Mouse (Mus musculus) forebrain, embryonic 15.5 days (tissue): ENCODE results near the gene Ctsd. TPM values are rescaled to one million over a fixed set of nuclear protein-coding genes. Genes with fewer than 3 reads are reported as not detected.
"Not testable (repeated sequence)": the region's sequence is repeated elsewhere in the genome, so short reads cannot be mapped to it uniquely, and the experiment has no call there.

Source experiments
- ATAC-seq: fragments of 200-750 bp; cut with Nextera tagmentation; replicated peaks from 2 replicates; pipeline ENCODE4 v1.8.0; 2017; ENCODE audit warnings: mild to moderate bottlenecking, moderate TSS enrichment, moderate library complexity
- H3K27ac ChIP-seq: fragments of 300-500 bp; sonication (generic); replicated peaks from 2 replicates; pipeline ENCODE4 v1.5.1; 2015; ENCODE audit warnings: mild to moderate bottlenecking, inconsistent platforms
- H3K27me3 ChIP-seq: fragments of 300-500 bp; sonication (generic); 2 replicates; pipeline ENCODE4 v1.6.1; 2015; ENCODE audit warnings: inconsistent platforms
- H3K36me3 ChIP-seq: fragments of 300-500 bp; sonication (generic); 2 replicates; pipeline ENCODE4 v1.6.1; 2015; ENCODE audit warnings: mild to moderate bottlenecking, inconsistent platforms
- H3K4me1 ChIP-seq: fragments of 300-500 bp; sonication (generic); 2 replicates; pipeline ENCODE4 v1.6.1; 2015; ENCODE audit warnings: inconsistent platforms
- H3K4me2 ChIP-seq: fragments of 300-500 bp; sonication (generic); replicated peaks from 2 replicates; pipeline ENCODE4 v1.6.1; 2015; ENCODE audit warnings: mild to moderate bottlenecking, inconsistent platforms
- H3K4me3 ChIP-seq: fragments of 300-500 bp; sonication (generic); 2 replicates; pipeline ENCODE4 v1.5.1; 2015; ENCODE audit warnings: mild to moderate bottlenecking, inconsistent platforms
- H3K9ac ChIP-seq: fragments of 300-500 bp; sonication (generic); replicated peaks from 2 replicates; pipeline ENCODE4 v1.6.1; 2015; ENCODE audit warnings: mild to moderate bottlenecking, inconsistent platforms
- H3K9me3 ChIP-seq: fragments of 300-500 bp; sonication (generic); 2 replicates; pipeline ENCODE4 v1.6.1; 2016; ENCODE audit warnings: inconsistent platforms
- WGBS: fragments of 180-500 bp; shearing (Covaris S2); methylation state at CpG from one replicate; pipeline ENCODE4 v1.1.7; 2015; ENCODE audit warnings: mixed read lengths; 5-methylcytosine and 5-hydroxymethylcytosine counted together
- polyA plus RNA-seq: library from polyadenylated mRNA; unstranded; fragments of >200 nt; fragmentation: Nextera tagmentation; extraction: Ambion mirVana; gene quantifications from 2 replicates; pipeline ENCODE4 v1.2.1, GENCODE M21; 2015

Ctsd gene
- polyA plus RNA-seq, 1 experiment from 2014 or later: 218 TPM

DNA sequence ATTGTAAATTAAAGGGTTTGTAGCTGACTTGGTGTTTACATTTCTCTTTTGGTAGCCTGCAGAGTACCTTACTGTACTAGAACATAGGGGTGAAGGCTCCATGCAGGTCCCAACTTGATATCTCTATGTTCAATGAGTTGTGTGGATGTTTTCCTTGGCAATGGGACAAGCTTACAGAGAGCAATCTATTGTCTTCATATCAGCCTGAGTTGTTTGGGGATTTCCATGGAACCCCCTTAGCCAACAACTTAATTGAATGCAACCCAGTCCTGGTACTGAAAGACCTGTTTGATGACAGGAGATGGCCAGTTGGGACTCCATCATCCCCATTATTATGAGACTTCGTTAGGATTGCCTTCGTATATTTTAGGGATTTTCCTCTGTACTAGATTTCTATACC lies 30.2 kb upstream of the Ctsd start:
- WGBS: 91% methylated on average over 2 of the region's 2 CpGs
- Histone ChIP-seq H3K4me1 (no peaks in the 10 kb centered on the region), H3K27me3 (no peaks in the 10 kb centered on the region), H3K36me3 (no peaks in the 10 kb centered on the region), H3K9ac (no peak overlapping the region), H3K9me3 (no peaks in the 10 kb centered on the region), H3K4me3 (no peak overlapping the region), H3K4me2 (no peak overlapping the region), H3K27ac (no peak overlapping the region)
- no peak for ATAC-seq

DNA sequence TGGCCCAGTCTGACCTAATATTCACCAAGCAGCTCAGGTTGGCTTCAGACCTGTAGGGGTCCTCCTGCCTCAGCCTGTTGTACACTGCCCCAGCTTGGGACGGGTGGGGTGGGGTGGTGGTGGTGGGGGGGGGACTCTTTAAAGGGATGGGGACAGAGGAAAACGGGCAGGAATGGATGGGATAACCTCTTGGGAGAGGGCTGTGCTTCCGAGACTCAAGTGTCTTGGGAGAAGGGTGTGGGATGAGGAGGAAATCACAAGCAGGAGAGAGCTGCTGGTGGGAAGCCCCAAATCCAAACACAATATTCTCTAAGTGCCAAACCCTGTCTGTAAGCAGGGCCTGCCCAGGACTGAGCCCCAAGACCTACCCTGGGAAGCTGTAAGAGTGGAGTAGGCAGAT lies 28.4 kb upstream of the Ctsd start:
- WGBS: 81% methylated on average over 3 of the region's 3 CpGs
- H3K27me3 ChIP-seq: no peaks in the 10 kb centered on the region
- H3K9ac ChIP-seq: no peak overlapping the region
- H3K4me3 ChIP-seq: no peak overlapping the region
- no peaks in the 10 kb centered on the region for H3K9me3 ChIP-seq
- H3K27ac ChIP-seq: no peak overlapping the region
- no peaks in the 10 kb centered on the region for H3K4me1 ChIP-seq
- H3K4me2 ChIP-seq: no peak overlapping the region
- no peak for ATAC-seq
- H3K36me3 ChIP-seq: no peaks in the 10 kb centered on the region

DNA sequence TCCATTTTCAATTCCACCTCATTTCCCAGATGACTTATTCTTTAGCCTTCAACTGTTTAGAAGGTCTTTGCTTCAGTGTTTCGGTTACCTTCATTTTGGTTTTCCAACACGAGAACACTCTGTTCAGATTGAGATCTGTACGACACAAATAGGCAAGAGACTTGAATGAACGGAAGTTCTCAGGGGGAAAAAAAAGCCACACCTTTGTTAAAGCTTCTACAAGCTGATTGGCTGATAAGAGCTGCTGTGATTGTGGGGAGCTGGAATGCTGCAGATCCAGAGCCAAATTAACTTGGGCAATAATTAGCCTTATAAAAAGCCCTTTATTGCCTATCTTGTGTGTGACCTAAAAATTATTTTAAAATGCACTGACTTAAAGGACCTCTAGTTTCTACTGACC lies 27.5 kb upstream of the Ctsd start:
- Histone ChIP-seq H3K27me3 (no peaks in the 10 kb centered on the region), H3K4me2 (no peak overlapping the region), H3K36me3 (no peaks in the 10 kb centered on the region), H3K4me1 (no peaks in the 10 kb centered on the region), H3K4me3 (no peak overlapping the region), H3K9me3 (no peaks in the 10 kb centered on the region), H3K9ac (no peak overlapping the region), H3K27ac (no peak overlapping the region)
- no peak for ATAC-seq
- 48% methylated on average over 4 of the region's 4 CpGs for WGBS

DNA sequence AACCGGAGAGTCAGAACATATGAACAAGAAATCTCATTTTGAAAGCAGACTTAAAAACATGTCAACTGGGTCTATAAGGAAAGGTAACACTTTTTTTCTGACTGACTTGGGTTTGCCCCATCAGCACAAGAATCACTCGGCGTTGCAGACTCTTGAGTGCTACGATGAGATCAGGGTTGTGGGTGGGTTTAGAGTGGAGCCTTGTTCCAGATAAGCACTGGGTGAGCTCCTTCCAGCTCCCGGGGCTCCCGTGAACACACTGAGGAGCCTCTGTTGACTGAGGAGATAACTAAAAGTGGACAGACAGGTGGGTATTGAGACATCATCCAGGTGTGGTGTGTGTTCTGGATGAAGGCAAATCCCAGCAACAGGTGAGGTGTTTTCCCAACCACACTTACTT lies 25.4 kb upstream of the Ctsd start:
- H3K36me3 ChIP-seq: no peaks in the 10 kb centered on the region
- H3K9ac ChIP-seq: no peak overlapping the region
- no peaks in the 10 kb centered on the region for H3K9me3 ChIP-seq
- WGBS: 96% methylated on average over 6 of the region's 6 CpGs
- no peak for ATAC-seq
- no peak overlapping the region for H3K4me2 ChIP-seq
- no peaks in the 10 kb centered on the region for H3K4me1 ChIP-seq
- no peak overlapping the region for H3K4me3 ChIP-seq
- H3K27ac ChIP-seq: no peak overlapping the region
- H3K27me3 ChIP-seq: no peaks in the 10 kb centered on the region

DNA sequence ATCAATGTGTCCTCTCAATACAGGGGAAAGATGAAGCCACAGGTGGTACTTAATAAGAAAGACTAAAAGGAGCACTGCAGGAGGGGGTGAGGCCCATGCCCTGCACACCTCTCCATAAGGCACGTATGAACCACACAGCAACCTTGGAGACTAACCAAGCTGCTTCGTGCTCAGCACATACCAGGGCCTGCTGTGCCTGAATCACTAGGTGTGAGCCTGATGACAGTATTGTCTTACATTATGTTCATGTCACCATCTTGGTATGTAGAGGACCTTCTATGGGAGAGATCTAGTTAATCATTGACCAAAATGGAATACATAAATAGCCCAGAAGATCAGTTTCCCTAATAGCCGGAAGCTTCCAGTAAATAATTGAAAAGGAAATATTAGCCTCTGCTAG lies 21.8 kb upstream of the Ctsd start:
- WGBS: 87% methylated on average over 3 of the region's 3 CpGs
- Histone ChIP-seq H3K27ac (no peak overlapping the region), H3K4me1 (no peaks in the 10 kb centered on the region), H3K9ac (no peak overlapping the region), H3K27me3 (no peaks in the 10 kb centered on the region), H3K36me3 (no peaks in the 10 kb centered on the region), H3K4me2 (no peak overlapping the region), H3K4me3 (no peak overlapping the region), H3K9me3 (no peaks in the 10 kb centered on the region)
- ATAC-seq: no peak

DNA sequence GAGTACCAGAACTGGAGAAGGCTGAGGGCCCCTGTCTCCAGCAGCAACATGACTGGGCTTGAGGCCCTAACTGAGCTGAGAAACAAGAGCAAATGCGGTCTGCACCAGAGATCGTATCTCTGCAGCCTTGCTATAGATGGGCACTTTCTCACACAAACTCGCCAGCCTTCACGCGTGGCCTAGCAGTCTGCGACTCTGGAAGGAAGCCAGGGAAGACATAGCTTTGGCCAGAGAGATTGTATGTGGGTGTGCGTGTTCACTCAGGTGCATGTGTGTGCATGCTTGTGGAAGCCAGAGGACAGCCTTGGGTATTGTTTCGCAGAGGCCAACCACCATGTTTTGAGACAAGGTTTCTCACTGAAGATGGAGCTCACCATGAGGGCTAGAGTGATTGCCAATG lies 20.8 kb upstream of the Ctsd start:
- no peak overlapping the region for H3K4me3 ChIP-seq
- 93% methylated on average over 8 of the region's 8 CpGs for WGBS
- no peaks in the 10 kb centered on the region for H3K4me1 ChIP-seq
- H3K27me3 ChIP-seq: no peaks in the 10 kb centered on the region
- H3K9me3 ChIP-seq: no peaks in the 10 kb centered on the region
- H3K9ac ChIP-seq: no peak overlapping the region
- no peak overlapping the region for H3K27ac ChIP-seq
- no peak for ATAC-seq
- H3K4me2 ChIP-seq: no peak overlapping the region
- H3K36me3 ChIP-seq: no peaks in the 10 kb centered on the region

DNA sequence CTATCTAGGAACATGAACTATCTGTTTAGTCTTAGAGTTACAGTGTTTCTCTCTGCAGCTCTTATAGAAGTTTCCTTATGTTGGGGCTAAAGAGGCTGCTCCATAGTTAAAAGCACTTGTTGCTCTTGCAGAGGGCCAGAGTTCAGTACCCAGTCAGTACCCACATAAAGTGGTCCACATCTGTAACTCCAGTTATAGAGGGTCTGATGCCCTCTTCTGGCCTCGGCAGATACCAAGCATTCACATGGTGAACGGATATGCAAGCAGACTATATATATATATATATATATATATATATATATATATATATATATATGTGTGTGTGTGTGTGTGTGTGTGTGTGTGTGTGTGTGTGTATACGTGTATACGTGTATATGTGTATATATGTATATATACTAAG lies 20.1 kb upstream of the Ctsd start:
- no peak for ATAC-seq
- no peaks in the 10 kb centered on the region for H3K4me1 ChIP-seq
- H3K36me3 ChIP-seq: no peaks in the 10 kb centered on the region
- WGBS: 74% methylated on average over 4 of the region's 4 CpGs
- H3K27ac ChIP-seq: no peak overlapping the region
- no peaks in the 10 kb centered on the region for H3K27me3 ChIP-seq
- no peak overlapping the region for H3K4me2 ChIP-seq
- H3K9ac ChIP-seq: no peak overlapping the region
- no peak overlapping the region for H3K4me3 ChIP-seq
- H3K9me3 ChIP-seq: no peaks in the 10 kb centered on the region

DNA sequence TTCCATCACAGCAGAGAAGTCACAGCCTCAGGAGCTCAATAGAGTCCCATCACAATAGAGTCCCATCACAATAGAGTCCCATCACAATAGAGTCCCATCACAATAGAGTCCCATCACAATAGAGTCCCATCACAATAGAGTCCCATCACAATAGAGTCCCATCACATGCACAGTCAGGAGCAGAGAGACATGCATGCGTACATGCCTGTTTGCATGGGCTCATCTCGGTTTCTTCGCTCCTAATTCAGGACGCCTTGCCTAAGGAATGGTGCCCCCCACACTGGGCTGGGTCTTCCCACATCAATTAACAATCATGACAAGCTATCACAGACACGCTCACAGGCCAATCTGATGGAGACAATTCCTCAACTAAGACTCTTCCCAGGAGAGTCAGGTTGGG lies 17.3 kb upstream of the Ctsd start:
- not testable (repeated sequence) for H3K36me3 ChIP-seq, H3K9ac ChIP-seq, H3K27me3 ChIP-seq, H3K9me3 ChIP-seq, H3K4me1 ChIP-seq, H3K4me3 ChIP-seq, H3K4me2 ChIP-seq, H3K27ac ChIP-seq, ATAC-seq
- WGBS: 86% methylated on average over 5 of the region's 5 CpGs

DNA sequence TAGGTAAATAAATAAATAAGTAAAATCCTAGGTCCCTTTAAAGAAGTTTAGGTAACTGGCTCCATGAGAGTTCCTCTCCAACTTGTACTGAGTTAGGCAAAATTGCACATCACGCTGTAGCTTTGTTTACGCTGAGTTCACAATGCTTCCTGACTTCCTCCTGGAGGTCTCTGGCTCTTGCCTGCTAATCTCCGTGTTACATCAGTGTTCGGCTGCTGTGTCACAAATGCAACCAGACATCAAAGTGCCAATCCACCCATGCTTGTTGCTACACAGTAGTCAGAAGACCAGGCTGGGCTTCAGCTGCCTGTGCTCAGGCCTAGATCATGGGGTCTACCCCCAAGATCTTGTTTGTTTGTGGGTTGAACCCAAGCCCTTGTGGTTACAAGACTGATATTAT lies 15.8 kb upstream of the Ctsd start:
- WGBS: 81% methylated on average over 4 of the region's 4 CpGs
- no peak overlapping the region for H3K9ac ChIP-seq
- H3K36me3 ChIP-seq: no peaks in the 10 kb centered on the region
- H3K4me3 ChIP-seq: no peak overlapping the region
- H3K9me3 ChIP-seq: no peaks in the 10 kb centered on the region
- ATAC-seq: no peak
- no peak overlapping the region for H3K4me2 ChIP-seq
- no peaks in the 10 kb centered on the region for H3K4me1 ChIP-seq
- H3K27ac ChIP-seq: no peak overlapping the region
- H3K27me3 ChIP-seq: no peaks in the 10 kb centered on the region

DNA sequence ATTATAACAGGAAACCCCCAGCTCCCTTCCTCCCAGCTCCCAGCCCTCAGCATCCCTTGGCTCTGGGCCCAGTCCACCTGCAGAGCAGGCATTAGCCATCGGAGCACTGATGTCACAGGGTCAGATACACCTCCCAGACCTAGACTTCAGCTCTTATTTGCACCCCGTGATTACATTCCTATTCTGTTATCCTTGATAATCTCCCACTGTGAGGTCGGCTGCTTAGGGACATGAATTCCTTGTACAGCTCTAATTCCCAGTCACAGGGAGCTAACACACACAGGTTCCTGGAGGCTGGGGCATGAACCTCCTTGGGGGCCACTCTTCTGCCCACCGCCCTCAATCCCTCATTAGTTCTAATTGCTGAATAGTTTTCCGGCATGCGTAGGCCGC lies 12.9 kb upstream of the Ctsd start:
- H3K4me2 ChIP-seq: no peak overlapping the region
- H3K9ac ChIP-seq: no peak overlapping the region
- no peaks in the 10 kb centered on the region for H3K36me3 ChIP-seq
- no peak overlapping the region for H3K4me3 ChIP-seq
- ATAC-seq: no peak
- no peak overlapping the region for H3K27ac ChIP-seq
- no peaks in the 10 kb centered on the region for H3K4me1 ChIP-seq
- H3K27me3 ChIP-seq: no peaks in the 10 kb centered on the region
- no peaks in the 10 kb centered on the region for H3K9me3 ChIP-seq
- 6% methylated on average over 7 of the region's 7 CpGs for WGBS

DNA sequence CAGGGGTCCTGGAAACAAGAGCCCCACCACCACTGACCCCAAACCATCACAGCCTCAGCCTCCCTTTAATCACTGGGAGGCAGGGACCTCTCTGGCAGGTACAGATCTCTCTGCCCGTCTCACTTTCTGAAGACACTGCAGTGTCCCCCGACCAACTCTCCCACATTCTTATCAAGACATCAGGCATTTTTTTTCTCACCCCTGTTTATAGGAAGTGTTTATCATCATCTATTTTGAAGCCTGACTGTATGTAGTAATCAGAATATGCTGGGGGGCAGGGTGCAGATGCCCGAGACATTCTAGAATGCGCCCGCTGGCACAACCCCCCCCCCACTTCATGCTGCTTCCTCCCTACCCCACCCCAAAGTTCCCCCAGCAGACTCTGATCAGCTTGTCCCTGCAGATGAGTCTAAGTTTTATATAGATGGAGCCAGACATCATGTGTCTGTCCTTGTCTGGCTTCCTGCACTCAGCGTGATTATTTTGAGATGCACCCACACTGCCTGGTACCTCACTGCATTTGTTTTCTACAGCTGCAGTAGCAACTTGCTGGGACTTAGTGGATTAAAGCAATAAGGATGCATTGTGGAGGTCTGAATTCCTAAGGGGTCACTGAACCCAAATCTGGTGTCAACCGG lies 12.4 kb upstream of the Ctsd start:
- WGBS: 47% methylated on average over 7 of the region's 7 CpGs
- Histone ChIP-seq H3K27me3 (no peaks in the 10 kb centered on the region), H3K27ac (no peak overlapping the region), H3K9ac (no peak overlapping the region), H3K9me3 (no peaks in the 10 kb centered on the region), H3K4me2 (no peak overlapping the region), H3K36me3 (no peaks in the 10 kb centered on the region), H3K4me1 (no peaks in the 10 kb centered on the region), H3K4me3 (no peak overlapping the region)
- no peak for ATAC-seq

DNA sequence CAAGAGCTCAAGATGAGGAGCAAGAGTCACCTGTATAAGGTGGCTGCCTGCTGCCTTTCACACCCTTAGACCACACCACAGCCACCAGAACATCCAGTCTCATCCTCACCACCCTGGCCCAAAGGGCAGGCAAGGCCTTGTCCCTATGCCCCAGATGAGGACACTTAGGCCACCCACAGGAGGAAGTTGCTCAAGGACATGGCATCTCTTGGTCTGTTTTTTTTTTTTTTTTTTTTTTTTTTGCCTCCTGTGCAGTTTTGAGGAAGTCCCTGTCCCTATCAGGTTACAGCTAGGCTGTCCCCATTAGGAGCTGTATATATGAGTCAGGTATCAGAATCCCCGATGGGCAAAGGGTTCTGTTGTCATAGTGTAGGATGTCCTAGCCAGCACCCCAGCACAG lies 11.4 kb upstream of the Ctsd start:
- Histone ChIP-seq H3K27me3 (no peaks in the 10 kb centered on the region), H3K9me3 (no peaks in the 10 kb centered on the region), H3K4me2 (no peak overlapping the region), H3K36me3 (no peaks in the 10 kb centered on the region), H3K9ac (no peak overlapping the region), H3K4me3 (no peak overlapping the region), H3K4me1 (no peaks in the 10 kb centered on the region), H3K27ac (no peak overlapping the region)
- no peak for ATAC-seq
- 79% methylated on average over 1 of the region's 1 CpGs for WGBS

DNA sequence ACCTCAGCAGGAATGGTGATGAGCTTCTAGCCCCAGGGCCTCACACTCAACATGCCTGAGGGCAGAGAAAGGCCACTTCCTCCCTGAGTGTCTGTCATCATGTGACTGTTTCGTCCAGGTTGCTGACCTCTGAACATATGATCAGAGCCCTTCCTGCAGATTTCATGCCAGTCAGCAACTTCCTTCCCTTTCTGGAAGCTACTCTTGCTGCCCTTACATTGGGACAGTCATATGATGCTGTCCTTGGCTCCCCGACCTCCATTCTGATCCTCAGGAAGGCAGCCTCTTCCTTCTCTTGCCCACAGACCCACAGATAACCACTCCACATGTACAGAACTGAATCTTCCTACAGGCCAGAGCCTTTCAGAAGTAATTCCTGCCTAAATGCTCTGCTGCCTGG lies 10.2 kb upstream of the Ctsd start:
- H3K27me3 ChIP-seq: no peaks in the 10 kb centered on the region
- H3K36me3 ChIP-seq: no peaks in the 10 kb centered on the region
- WGBS: 61% methylated on average over 2 of the region's 2 CpGs
- H3K4me3 ChIP-seq: no peak overlapping the region
- H3K9ac ChIP-seq: no peak overlapping the region
- H3K27ac ChIP-seq: no peak overlapping the region
- no peaks in the 10 kb centered on the region for H3K9me3 ChIP-seq
- ATAC-seq: no peak
- H3K4me1 ChIP-seq: no peaks in the 10 kb centered on the region
- no peak overlapping the region for H3K4me2 ChIP-seq
